Mouse (Mus musculus) layer of hippocampus, postnatal 25 days (tissue): ENCODE measurements at regions not wholly inside any gene's neighbourhood (a gene's known extent, or its start where the extent isn't known, plus 50 kb on each side); places are given as distances from the start of the nearest gene placed in this dataset.

Source experiments
- DNase-seq, 2 experiments: peaks; one replicate each; pipeline ENCODE4 v3.0.0; 2022; ENCODE audit warnings: mixed read lengths in 2 of 2, low spot score in 1 of 2; ENCODE audit errors: extremely low spot score in 1 of 2
- microRNA-seq, 2 experiments: library from miRNA; unstranded; fragments of <30 nt; microRNA quantifications; one replicate each; pipeline ENCODE4 v1.2.0; 2021

GRCm38 (mm10) chr12:35255723-35256401 is 208.9 kb downstream of the Snx13 start:
- DNase-seq = no peak

- DNase-seq = no peak
Measured at GRCm38 (mm10) chr12:35248476-35248875, 201.5 kb downstream of the Snx13 start.

GRCm38 (mm10) chr12:35246226-35247014 is 199.4 kb downstream of the Snx13 start:
- no peak for DNase-seq

- no peak for DNase-seq
Measured at GRCm38 (mm10) chr12:35232322-35232673, 185.3 kb downstream of the Snx13 start.

- no peak for DNase-seq
Measured at GRCm38 (mm10) chr12:35231414-35232321, 184.7 kb downstream of the Snx13 start.

- DNase-seq = no peak
Measured at GRCm38 (mm10) chr12:35220429-35220828, 173.4 kb downstream of the Snx13 start.

- no peak for DNase-seq
Measured at GRCm38 (mm10) chr12:35220002-35220401, 173.0 kb downstream of the Snx13 start.

GRCm38 (mm10) chr12:35216725-35217124 is 169.7 kb downstream of the Snx13 start:
- no peak for DNase-seq

GRCm38 (mm10) chr12:35209399-35209798 is 162.4 kb downstream of the Snx13 start:
- DNase-seq = no peak

- DNase-seq = no peak
Measured at GRCm38 (mm10) chr12:35207605-35208004, 160.6 kb downstream of the Snx13 start.

- no peak for DNase-seq
Measured at GRCm38 (mm10) chr12:35203398-35203797, 156.4 kb downstream of the Snx13 start.

- DNase-seq = no peak
Measured at GRCm38 (mm10) chr12:35200110-35200509, 153.1 kb downstream of the Snx13 start.

Small RNA genes lying in the stretch of these regions (microRNA-seq; reads per million reads assigned to microRNA genes)
- gene Gm44396 = 0 reads per million in 2 experiments
